Mouse (Mus musculus) mouse trophoblast stem cell (cell line): Measurements from ENCODE around the gene Pink1.

Experiments
- in situ Hi-C, 2 experiments: fragments of 300-500 bp; cut with MseI, MboI; formaldehyde crosslinking; loops; 2 replicates in 1 of 2; 3 replicates in 1 of 2; pipeline ENCODE4 v1.15.1; 2025

The Pink1 gene

DNA sequence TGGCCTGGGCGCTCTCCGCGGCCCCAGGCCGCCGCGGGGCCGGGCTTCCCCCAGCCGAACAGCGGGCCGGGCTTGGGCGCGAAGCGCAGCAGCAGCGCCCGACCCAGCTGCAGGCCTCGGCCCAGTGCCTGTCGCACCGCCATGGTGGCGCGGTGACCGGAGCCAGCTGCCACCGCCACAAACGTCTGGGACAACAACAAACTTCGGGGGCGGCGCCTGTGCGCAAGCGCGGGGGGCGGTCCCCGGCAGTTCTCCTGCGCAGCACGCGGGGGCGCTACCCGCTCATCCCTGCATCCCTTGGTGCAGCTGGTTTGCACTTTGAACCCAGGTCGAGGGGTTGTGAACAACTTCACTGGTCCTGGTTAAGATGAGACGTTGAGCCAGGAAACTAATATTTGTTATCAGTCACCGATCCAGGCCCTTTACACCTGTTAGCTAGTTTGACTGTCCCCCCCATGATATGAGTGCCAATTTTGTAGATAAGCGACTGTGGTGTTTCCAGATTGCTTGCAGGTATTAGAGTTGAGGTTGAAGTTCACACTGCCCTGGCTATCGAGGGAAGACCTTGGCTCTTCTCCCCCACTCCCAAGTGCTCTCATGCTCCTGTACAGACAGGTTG lies at the start of gene Pink1:
Pink1 (minus strand) TSS at position 231 of the 619 bp plus-strand sequence.
- in situ Hi-C loops, result loop anchor here (5.0 kb wide), 1 partner anchor 51 kb away; no protein-coding TSS in a partner anchor

DNA sequence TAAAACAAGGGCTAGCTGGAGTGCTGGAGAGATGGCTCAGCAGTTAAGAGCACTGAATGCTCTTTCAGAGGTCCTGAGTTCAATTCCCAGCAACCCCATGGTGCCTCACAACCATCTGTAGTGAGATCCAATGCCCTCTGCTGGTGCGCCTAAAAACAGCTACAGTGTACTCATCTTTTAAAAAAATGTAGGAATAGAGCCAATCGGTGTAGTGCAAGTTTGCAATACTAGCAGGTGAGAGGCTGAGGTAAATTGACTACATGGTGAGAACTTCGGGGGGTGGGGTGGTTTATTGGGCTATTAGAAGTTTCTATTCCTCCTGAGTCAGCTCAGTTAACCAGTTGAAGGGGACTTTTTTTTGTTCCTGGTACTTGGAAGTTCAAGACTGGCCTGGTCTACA lies 49.0 kb upstream of the Pink1 start:
- in situ Hi-C loops, result loop anchor here (5.0 kb wide), 1 partner anchor 48 kb away; the partner anchor contains the start of gene Pink1 (in 2 of the 2)

DNA sequence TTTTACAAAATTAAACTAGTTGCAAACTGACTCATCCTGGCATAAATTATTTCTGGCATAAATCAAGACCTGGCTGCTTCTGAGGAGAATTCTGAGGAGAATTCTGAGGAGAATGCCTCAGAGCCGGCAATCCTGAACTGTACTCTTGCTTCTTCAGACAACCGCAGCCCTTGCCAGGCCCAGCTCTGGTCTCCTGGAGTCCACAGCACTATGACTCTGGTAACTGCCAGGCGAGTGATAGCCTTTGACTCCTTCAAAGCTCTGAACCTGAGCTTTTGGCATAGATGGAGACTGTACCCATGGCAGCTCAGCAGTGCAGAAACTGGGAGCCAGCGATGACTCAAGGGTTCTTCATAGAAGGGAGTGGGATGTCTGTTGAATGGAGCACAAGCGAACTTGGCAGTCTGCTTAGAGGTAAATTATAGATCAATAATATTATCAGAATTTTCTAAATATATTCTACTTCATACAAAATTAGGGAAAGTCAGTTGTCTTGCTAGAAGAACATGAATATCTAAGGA lies 44.9 kb upstream of the Pink1 start:
- in situ Hi-C loops, result no loop called here

DNA sequence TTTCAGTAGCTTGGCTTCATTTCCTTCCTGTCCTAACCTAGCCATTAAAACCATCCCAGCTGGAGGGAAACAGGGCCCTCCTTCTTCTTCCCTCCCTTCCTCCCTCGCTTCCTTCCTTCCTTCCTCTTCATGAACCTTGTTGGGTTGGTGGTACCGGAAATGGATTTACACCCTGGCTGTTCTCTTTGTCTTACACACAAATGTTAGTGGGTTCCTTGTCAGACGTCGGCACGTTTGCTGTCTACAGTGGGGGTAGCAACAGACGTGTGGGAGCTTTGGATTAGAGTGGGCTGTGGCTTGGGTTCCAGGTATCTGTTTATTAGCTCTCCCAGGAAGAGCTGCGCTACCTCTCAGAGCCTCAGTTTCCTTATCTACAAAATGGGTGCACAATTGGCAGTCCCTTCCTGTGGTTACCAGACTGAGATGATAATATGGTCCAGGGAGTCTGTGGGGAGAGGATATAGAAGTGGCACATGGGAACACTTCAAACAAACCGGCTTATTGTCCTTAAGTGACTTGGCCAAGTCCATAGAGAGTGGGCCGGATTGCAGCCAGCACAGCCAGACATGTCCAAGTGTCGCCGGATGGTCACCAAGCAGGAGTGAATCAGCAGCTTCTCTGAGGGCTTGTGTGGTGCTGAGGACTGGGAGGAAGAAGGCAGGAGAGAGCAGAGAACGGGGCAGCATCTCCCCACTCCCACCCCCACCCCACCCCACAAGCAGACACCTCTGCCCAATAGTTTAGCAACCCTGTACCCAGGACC lies 42.6 kb upstream of the Pink1 start:
- in situ Hi-C loops, result no loop called here

DNA sequence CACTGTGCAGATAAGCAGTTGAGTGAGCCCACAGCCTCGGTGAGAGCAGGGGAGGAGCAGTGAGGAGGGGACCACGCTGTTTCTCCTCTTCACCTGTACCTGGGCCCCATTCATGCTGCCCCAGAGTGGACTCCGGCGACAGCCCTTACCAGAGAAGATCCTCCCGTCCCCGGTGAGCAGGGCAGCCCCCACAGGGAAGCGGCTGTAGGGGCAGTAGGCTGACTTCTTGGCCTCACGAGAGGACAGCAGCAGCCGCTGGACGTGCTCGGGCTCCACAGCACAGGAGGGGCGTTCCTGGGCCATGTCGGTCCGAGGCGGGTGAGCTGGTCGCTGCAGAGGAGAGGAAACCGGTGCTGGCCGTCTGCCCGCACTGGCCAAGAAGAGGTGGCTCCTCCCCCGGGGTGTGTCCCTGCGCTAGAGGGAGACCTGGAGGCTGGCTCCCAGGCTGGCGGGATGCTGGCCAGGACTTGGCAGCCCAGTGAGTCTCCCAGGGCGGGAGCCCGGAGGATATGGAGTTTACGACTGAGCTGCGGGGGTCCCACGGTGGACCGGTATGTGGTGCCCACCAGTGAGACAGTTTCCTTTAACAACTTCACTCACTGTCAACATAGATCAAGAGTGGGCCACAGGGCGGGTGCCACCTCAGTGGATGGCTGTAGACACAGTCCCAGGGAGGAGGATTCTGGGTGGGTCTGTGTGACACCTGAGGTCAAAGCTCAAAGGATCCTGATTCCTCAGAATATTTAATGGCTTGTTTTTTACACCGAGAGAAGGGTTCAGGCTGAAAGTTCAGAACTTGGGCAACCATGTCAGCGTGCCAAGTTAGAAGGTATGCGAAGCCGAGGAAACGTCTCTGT lies 41.8 kb upstream of the Pink1 start, which contains the start of gene Cda:
Cda (minus strand) TSS at position 352 of the 857 bp plus-strand sequence.
- in situ Hi-C loops, result no loop called here

DNA sequence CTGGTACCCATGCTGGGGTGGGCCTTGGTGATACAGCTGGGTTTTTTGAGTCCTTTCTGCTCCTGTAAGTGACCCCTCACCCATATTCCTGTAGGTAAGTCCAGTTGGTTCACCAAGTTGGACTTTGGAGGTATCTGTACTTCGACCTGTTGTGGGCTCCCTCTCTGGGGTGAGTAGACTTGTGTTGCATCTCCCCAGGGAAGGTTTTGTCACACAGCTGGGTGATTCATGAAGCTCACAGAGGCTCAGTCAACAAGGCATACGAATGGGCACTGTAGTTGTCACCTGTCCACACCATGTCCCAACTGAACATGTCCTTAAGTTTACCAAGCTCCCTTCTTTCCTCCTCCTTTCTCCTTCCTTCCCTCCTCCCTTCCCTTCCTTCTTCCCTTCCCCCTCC lies 40.5 kb upstream of the Pink1 start:
- in situ Hi-C loops, result no loop called here

DNA sequence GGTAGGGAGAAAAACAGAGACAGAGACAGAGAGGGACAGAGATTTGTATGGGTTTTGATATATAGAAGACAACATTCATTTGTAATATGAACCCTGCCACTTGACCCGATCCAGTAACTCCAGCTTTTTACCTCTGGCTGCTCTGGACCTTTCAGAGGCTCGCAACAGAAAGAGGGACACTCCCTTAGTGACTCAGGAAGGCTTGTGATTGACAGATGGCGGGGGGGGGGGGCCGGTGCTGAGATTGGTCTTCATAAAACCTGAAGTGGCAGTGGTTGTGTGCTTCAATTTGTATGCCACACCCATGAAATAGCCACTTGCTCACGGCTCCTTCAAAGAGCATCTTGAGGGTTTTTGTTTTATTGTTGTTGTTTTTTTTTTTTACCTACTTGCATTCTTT lies 37.4 kb upstream of the Pink1 start:
- in situ Hi-C loops, result no loop called here

DNA sequence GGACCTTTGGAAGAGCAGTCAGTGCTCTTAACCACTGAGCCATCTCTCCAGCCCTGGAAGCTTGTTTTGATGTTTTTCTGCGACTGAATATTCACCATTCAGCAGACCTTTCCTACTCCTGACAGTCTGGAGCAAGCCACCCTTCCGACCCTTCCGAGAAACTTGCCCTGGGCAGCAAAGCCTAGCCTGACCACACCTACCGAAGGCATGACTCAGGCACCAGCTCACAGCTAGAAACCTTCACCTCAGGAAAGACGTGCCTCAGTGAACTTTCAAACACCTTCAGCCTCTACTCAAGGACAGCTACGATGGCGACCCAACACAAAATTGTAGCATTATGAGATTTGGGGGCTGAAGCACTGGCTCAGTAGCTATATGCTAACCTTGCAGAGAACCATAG lies 36.8 kb upstream of the Pink1 start:
- in situ Hi-C loops, result no loop called here

DNA sequence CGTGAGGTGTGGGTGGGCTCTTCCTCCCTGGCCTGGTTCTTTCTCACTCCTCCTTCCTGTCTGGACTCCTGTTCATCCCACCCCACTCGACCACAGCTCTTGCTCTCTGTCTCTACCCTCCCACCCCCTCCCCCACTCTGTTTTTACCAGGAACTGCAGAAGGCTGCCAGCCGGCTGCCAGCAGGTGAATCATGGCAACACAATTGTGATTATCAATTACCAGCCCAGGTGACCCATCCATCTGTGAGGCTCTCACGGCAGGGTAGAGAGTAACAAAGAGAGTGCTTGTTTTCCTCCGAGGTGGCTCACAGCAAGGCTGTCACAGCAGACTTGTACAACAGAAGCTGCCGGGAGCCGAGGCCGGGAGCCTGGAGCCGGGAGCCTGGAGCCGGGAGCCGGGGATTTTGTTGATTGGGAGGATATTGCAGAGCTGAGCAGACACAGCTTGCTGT lies 35.3 kb upstream of the Pink1 start:
- in situ Hi-C loops, result no loop called here

DNA sequence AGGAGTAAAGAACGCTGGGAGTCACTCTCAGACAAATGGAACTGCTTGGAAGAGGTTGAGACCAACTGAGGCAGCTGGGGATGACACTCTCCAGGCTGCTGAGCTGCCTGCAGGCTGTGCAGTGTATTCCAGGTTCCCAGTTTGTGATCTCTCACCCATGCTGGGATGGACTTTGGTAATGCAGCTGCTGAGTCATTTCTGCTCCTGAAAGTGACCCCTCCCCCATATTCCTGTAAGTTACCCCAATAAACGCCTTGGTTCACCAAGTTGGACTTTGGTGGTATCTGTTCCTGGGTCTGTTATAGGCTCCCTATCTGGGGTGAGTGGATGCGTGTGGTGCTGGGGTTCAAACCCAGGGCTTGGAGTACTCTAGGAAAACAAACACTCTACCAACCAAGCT lies 32.1 kb upstream of the Pink1 start:
- in situ Hi-C loops, result no loop called here

DNA sequence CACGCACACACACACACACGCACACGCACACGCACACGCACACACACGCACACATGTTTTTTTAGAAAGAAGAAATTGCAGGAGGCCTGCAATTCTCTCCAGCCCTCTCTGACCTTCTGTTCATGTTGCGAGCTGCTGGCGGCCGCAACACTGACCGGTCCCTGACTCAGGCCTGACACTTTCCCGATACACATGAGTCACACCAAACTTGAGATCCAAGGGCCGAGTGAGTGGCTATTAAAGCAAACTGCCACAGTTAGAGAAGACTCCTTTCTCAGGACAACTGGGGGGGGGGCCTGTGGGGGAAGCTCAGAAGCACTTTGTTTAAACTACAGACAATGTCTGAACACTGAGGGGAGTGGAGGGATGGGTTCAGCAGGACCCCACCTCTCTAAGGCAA lies 30.4 kb upstream of the Pink1 start:
- in situ Hi-C loops, result no loop called here

DNA sequence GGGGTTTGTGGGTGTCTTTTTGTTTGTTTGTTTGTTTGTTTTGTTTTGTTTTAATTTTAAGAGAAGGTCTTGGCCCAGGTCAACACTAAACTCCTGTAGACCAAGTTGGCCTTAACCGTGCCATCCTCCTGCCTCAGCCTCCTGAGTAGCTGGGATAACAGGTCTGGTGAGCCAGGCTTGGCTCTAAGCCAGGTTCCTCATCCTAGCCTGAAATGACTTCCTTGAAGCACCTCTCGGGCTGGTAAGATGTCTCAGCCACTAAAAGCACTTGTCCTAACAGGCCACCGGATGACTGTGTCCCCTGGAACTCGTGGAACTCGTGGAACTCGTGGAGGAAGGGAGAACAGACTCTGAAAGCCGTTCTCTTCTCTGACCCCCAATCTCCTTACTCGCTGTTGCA lies 30.0 kb upstream of the Pink1 start:
- in situ Hi-C loops, result no loop called here

DNA sequence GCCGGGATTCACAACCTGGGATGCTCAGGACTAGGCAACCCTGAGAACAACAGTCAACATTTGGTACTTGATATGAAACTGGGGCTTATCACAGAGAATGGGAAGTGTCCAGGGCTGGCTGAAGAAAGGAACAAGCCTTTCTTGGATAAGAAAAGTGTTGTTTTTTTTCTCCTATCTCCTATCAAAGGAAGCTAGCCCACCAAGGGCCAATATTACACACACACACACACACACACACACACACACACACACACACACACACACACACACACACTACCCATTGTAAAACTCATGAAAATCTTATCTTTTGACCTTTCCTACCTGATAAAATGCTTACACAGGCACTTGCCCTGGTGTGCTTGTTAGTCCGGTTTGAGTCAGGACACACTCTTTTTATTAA lies 29.4 kb upstream of the Pink1 start:
- in situ Hi-C loops, result no loop called here

DNA sequence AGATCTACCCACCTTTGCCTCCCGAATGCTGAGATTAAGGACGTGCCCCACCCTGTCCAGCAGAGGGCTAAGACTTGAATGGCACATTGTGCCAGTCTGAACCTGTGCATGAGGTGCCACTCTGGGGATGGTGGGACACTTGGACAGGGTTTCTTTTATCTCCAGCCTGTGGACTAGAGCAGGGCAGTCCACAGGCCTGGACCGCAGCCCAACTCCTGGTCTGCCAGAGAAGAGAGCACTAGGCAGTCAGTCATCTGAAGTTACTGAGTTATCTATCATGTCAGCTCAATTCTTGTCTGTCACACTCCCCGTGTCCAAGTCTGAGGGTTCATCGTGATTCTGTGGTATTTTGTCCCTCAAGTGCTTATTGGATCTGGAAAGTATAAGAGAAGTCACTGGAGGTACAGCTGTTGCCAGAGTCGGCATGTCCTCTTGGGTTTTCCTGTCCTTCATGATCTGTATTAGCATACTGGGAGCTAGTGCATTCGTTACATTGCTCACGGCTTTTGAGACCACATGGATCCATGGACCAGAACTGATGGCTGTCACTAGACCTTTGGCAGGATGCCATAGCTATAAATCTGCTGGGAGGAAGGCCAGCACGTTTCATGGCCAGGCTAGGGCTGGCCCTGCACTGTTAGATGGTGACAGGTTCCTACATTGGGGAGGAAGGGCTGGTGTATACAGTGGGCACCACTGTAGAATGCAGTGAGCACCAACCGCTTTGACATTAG lies 27.5 kb upstream of the Pink1 start:
- in situ Hi-C loops, result no loop called here

DNA sequence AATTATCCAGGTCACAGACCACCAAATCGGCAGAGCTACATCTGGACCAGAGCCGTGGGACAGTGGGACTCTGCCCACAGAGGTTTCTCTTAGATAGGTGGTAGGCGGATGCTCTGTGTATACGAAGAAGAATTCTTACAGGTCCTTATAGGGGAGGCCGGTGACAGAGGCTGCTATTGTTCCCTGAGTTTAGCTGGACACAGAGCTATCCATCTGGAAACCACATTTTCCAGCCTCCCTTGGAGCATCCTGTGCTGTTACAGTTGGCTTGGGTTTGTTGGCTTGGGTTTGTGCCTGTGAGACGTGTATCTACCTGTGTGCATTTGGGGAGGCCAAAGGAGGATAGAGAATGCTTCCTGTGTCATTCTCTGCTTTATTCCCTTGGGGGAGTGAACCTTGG lies 26.6 kb upstream of the Pink1 start:
- in situ Hi-C loops, result no loop called here

DNA sequence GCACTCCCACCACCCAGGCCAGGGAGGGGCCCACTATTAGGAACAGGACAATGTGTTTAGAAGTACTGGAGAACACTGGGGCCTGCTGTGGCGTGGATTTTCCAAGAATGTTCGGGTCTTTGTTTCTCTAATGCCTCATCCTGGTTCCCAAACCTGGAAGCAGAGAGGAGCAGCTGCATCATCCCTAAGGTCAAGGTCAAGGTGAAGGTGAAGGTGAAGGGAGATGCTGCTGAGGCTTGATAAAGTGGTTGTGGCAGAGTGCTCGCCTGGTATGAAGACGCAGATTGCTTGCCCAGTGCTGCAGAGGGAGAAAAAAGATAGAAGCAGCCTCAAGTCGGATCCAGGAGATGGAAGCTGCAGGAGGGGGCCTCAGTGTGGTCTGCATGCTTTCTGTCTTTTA lies 25.7 kb upstream of the Pink1 start:
- in situ Hi-C loops, result no loop called here

DNA sequence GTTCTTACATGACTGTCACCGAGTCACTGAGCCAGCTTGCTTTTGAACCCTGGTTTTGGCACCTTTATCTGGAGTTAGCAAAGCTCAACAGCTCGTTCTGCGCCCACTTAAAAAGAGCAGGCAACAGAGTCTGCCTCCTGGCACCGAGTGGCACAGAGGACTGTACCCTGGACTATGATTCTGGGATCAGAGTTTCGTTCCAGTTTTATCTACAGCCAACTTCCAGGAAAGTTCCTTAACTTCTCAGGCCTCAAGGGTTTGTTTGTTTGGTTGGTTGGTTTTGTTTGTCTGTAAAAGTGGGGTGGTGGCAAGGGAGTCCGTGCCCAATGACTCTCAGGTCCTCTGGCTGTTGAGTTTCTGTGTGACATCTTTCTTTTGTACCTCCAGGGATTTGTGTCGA lies 22.6 kb upstream of the Pink1 start:
- in situ Hi-C loops, result no loop called here

DNA sequence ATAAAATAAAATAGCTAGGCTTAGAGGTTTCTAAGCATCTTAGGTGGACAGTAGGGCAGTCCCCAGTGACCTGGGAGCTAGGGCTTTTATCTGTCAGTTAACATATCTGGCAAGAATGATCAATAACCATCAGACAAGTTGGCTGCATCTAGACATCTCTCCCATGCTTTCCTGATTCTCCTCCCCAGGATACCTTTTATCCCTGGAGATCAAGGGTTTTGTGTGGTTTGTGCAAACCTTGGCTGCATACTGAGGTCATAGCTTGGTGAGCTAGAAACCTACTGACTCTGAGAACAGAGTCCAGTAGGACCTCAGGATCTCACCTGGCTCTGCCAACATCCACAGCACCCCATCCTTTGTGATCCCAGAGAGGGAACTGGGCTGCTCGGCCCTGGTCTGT lies 21.2 kb upstream of the Pink1 start:
- in situ Hi-C loops, result no loop called here

DNA sequence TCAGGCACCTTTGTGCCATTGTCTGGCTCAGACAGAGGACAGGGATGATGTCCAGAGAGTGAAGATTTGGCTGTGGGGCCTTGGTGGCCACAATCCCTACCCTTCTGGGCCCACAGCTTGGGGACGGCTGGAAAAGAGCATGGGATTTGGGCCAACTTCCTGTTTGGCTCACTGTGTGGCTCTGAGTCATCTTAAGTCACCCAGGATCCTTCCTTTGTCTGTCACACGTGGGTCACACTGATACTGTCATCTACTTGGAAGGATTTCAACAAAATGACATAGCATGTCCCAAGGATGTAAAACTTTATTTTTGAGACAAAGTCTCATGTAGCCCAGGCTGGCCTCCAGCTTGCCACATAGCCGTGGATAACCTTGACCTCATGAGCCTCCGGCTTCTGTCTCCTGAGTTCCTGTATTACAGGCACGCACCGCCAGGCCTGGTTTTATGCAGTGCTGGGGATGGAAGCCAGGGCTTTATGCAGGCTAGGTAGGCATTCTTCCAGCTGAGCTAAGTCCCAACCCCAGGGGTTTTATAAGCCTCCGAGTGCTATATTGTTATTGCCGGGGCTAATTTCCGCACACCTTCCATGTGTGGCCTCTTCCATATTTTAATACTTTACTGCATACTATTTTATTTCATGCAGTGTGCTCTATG lies 18.9 kb upstream of the Pink1 start:
- in situ Hi-C loops, result no loop called here

DNA sequence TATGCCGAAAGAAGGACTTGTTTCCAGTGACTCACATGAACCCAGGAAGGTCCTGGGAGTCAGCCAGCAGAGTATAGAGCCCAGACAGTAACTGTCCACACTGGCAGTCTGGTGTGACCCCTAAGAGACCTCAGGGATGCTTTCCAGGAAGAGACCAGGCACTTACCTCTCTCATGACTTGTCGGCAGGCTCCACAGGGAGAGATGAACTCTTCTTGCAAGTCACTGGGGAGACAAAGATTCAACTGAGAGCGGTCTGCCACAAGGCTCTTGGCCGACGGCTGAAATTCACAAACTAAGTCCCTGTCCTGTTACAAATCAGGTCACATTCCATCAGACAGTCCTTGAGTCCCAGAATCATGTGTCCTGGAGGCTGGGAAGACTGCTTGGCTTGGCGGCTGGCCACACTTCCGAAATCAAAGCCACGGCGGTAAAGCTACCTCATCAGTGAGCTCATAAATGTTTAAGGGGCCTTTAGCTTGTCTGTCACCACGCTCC lies 17.3 kb upstream of the Pink1 start:
- in situ Hi-C loops, result no loop called here

DNA sequence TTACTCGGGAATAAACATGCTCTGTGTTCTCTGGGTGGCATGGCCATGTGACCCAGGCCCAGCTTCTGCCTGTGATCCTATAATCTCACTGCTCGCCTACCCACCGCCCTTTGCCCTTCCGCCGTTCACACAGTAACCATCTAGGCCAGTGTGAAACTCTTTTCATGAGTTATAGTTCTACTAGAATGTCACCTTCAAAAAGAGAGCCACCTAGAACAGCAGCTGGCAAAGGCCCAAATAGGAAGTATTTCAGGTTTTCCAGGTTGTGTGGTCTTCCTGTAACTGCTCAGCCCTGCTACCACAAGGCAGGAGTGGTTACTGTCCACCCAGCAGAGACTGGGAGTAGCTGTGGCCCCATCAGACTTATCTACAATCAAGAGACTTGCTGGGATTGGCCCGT lies 16.7 kb upstream of the Pink1 start:
- in situ Hi-C loops, result no loop called here
